Mouse (Mus musculus): Measurements from ENCODE around the gene Gm9922. TPM values are rescaled to one million over a fixed set of nuclear protein-coding genes. Genes with fewer than 3 reads are reported as not detected.

Gm9922 gene
- total RNA-seq, 2 experiments from 2014 or later: 1.4 to 2.0 TPM

DNA sequence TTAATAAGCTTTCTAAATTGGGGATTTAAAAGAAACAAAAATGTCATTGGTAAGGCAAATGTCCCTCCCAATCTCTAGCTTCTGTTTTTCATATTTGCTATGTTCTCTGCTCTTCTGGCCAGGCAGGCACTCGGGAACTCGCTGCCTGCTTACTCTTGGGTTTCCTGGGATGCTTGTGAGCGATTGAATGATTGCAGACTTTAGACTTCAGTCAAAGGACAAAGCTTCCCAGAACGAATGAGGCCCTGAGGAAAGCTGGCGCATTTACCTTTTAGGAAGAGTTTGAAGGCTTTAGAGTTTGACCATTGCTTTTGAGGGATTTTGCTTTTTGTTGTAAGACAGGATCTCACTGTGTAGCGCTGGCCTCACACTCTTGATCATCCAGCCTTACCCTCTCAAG, 41.9 kb downstream of the Gm9922 start:
- no peak for DNase-seq

Other genes starting within 250 kb of the Gm9922 start
- gene Tbc1d4, start 120.6 kb downstream of the Gm9922 start, total RNA-seq (2021): 10 to 100 TPM; 43.4 to 84.5 TPM
- gene Commd6, start 89.1 kb downstream of the Gm9922 start, total RNA-seq (2021): 10 to 100 TPM; 83.8 to 95.3 TPM
- gene Uchl3, start 75.8 kb downstream of the Gm9922 start, total RNA-seq (2021): 10 to 100 TPM; 38.7 to 43.8 TPM
- gene Lmo7, start 143 bp upstream of the Gm9922 start, total RNA-seq (2021): 10 to 100 TPM; 16.3 to 19.8 TPM